Mouse (Mus musculus) NIH3T3 (cell line): ENCODE data around the gene Nln.

Experiments used
- DNase-seq: peaks from one replicate; pipeline ENCODE4 v3.0.0-alpha.2; 2012; ENCODE audit warnings: low read depth

The Nln gene

DNA sequence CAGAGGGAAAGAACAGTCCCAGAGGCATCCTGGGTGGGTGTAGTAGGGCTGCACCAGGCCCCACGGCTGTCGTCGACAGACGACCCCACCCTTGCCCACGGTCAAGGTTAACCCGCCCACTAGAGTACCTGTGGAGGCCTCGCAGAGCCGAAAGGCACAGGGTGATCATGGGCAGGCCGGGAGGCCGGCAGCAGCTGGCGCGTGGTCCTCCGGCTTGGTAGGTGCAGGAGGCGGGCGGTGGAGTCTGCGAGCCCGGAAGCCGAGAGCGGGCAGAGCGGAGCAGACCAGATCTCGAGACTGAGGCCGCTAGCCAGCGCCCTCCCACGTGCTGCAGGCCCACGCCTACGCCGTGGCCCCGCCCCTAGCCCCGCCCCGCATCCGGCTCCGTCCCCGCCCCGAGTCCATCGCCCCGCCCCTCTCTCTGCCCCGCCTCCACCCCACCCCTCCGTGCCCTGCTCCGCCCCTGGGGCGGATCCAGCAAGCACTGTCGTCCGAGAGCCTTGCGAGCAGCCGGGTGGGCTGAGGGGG lies at the start of gene Nln, which contains the start of gene Sgtb:
Gene Nln, minus strand, starts transcription at position 327 of the 528 bp plus-strand sequence.
Gene Sgtb, plus strand, starts transcription at position 454 of the 528 bp plus-strand sequence.
- peak; percentile 94 for DNase-seq

DNA sequence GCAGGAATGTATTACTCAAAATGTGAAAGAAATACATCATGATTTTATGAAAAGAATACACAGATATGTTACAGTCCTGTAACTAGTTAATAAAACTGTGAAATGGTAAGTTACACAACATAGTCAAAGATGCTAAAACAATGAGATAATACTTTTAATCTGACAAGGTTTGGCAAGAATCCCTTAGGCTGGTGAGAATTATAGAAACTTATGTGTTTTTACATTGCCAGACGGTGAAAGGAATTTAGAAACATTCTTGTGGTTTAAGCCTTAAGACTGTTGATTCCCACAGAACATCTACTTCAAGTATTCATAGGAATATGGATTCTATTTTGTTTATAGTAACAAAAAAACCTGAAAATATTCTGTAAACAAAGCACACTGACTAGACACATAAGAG lies 46.3 kb upstream of the Nln start:
- DNase-seq, result peak; percentile 62

DNA sequence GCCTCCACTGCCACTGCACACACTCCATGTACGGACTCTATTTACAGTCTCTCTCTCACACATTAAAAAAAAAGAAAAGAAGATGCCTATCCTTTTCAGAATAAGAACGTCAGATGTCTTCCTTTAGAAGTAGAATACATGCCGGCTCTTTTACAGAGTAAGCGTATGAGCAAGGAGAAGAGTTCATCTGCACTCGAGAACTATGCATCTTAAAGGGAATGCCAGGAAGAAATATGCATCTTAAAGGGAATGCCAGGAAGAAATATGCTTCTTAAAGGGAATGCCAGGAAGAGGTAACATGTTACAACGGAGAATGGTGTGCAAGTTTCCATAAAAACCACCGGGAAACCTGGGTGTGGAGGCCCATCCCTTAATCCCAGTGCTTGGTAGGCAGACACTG lies 45.7 kb upstream of the Nln start:
- DNase-seq, result no peak

DNA sequence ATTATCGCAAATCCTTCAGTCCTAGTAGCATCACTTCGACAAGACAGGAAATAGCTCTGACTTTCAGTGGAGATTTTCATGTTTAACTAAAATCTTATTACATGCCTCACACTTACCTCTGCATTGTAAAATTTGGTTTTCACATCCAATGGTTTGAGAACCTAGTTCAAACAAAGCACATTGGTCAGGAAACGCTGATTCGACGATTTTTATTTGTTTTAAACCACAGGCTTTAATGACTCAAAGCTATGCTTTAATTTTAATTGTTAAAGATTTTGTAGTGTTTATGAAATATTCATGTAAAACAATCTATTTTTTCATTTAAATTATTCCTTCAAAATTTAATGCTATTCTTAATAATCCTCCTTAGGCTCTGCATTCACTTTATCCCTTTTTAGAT lies 44.8 kb upstream of the Nln start:
- DNase-seq, result no peak

DNA sequence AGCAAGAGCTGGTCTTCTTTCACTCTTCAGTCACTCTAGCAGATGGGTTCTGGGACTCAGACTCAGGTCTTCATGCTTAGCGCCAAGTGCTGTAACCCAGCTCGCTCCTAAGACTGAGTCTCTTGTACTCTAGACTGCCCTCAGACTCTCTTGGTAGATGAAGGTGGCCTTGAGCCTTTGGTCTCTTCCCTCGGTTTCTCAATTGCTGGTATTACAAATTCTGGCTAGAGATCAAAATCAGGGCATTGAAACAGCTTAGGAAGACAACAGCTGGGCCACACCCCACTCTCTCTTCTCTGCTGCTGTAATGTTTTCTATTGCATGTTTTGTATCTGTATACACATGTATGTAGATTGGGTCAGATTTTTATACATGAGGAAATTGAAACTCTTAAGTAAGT lies 36.2 kb upstream of the Nln start:
- DNase-seq, result no peak

DNA sequence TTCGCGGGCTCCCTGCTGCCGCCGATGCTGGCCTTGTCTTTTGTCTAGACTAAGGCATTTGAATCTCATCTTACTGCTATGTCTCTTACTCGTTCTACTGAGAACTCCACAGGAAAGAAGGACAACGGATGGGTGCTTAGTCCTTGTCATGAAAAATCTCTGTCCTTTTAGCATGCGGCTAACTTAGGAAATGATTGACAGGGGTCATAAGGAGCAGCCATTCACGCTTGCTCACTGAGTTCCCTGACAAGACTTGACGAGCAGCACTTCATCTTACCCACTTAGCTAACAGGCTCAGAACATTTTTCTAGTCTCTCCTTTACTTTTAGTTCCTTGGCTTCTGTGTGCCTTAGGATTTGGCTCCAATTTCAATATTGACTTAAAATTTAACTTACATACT lies 35.5 kb upstream of the Nln start:
- no peak for DNase-seq

DNA sequence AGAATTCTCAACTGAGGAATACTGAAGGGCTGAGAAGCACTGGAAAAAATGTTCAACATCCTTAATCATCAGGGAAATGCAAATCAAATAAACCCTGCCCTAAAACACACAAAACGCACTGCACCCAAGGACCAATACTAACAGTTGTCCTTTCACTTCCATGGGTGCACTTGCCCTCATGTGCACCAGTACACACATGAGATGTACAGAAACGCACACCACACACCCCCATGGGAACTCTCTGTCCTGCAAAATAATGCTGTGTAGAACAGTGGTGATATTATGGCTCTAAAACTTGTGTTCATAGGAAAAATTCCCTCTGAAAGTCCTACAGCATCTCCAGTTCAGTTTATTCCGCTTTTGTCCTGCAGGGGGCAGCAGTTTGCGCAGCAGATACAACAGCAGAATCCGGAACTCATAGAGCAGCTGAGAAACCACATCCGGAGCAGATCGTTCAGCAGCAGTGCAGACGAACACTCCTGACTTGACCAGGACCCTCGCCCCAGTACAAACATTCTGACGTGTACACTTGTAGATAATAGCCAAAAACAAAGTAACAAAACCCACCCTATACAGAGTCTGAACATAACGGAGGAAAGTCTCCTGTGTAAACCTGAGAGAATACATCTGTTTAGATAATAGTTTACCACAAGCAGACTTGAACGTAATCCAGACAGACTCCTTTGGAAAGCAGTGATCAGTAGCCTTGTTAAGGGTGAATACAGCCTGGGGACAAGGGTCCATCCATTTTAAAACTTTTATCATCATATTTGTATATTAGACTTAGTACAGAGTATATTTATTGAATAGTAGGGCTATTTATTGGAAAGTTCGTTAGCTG lies 30.2 kb upstream of the Nln start:
- DNase-seq, result peak; percentile 83

DNA sequence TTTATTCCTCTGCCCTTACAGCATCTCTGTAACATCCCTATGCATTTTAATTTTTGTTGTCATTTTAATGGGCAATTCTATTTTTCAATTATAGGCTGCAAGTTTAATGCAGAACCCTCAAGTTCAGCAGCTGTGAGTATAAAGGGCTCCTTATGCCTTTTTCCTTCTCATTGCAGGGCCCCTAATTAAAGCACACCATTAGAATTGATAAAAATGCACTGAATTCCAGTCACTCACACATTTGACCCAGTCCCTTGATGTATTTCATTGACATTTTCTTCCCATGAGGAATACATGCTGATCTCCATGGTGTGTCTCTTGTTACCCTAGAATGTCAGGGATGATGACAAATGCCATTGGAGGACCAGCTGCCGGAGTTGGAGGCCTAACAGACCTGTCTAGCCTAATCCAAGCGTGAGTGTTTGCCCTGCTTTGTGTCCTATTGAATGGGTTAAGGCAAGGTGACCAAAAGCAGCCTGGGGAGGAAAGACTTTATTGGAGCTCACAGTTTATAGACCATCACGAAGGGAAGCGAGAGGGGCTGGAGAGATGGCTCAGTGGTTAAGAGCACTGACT lies 25.2 kb upstream of the Nln start:
- no peak for DNase-seq

DNA sequence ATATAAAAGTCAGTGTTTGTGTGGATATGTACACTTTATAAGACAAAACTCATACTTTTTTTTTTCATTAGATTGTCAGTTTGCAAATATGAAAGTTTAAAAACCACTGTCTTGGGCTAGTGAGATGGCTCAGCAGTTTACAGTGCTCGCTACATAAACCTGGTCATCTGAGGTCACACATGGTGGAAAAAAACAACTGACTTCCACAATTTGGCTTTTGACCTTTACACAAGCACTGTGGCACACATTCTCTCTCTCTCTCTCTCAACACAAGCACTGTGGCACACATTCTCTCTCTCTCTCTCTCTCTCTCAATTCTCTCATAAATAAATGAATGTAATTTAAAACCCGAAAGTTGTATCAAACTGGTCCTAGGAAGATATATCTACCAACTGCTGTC lies 23.1 kb upstream of the Nln start:
- DNase-seq, result no peak

DNA sequence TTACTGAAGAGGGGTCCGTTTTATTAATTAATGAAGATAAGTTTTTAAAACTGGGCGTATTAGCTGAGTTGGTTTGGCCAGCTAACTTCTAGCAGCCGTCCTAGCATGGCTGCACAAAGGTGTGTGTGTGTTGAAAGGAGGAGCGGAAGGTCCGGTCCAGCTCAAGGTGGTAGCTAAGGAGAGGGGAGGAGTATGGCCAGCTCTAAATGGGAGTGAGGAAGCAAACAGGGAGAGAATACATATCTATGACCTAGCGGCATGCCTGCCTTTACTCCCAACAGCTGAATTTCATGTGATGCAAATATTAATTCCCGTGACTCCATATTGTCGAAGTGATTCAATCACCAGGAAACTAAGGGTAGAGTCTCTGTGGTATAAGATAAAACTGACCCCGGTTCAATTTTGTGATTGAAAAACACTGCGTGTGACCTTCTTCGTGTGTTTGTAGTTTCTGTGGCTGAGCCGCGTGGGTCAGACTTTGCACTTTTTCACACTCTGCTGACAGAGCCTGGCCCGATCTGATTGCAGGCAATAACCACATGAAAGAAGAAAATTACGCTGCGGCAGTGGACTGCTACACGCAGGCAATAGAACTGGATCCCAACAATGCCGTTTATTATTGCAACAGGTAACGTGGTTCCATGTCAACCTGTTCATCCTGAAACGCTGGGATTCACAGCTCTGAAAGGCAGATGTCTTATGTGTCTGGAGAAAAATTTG lies 14.4 kb upstream of the Nln start:
- no peak for DNase-seq

DNA sequence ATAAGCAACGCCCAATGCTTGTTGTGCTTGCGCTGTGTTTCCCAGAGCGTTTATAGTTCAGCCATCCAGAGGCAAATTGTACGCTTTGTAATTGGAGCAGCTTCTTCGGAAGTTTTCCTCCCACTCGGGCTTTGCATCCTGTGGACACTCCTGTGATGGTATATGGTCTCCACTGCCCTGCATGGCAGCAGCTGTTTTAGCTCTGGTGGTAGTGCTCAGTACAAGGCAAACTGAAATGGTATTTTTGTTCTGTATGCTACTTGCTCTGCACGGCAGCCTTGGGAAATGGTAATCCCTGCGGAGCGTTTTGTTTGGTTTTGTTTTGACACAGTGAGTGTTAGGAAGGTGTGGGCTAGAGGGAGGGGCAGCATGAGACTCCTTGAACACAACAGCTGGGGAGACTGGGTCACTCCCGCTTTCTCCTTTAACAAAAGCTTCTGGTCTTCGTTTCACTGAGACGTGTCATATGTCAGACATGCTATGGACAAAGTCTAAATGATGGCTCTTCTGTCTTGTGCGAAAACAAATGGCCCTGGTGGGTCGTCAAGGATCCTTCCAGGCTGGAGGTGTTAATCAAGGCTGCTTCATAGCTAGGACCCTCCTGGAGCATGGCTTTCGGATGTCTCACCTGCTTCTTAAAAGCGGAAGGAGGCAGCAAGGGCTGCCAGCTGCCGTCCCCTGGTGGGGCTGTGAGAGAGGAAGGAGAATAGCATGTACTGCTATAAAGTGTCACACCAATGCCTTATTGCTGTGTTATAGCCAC lies 12.8 kb upstream of the Nln start:
- no peak for DNase-seq

DNA sequence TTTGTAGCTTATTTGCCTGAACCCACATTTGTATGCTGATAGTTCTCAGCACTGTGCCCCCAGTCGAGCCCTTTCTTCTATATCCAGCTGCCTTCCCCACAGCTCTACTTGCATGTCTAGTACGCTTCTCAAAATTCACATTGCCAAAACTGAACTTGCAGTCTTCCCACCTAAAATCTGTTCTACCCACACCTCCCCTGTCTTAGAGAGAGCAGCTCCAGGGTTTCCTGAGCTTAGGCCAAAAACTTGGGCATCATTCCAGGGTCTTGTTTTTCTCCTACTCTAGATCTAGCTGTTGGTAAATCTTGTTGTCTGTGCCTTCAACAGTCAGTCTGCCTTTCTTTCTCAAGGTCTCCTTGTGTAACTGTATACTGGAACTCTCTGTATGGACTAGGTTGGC lies 5.4 kb upstream of the Nln start:
- DNase-seq, result no peak

DNA sequence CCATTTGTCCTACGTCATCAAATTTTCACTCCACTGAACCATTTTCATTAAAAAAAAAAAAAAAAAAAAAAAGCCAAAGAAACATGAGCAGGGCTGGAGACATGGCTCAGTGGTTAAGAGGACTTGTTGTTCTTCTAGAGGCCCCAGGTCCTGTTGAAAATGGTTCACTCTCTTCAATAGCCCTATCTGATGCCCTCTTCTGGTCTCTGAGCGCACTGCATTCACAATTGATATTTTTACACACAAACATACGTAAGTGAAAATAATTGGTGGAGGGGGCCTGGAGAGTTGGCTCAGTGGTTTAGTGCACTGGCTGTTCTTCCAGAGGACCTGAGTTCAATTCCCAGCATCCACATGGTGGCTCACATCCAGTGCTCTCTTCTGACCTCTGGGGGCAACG lies 4.4 kb upstream of the Nln start:
- DNase-seq, result peak; percentile 7

DNA sequence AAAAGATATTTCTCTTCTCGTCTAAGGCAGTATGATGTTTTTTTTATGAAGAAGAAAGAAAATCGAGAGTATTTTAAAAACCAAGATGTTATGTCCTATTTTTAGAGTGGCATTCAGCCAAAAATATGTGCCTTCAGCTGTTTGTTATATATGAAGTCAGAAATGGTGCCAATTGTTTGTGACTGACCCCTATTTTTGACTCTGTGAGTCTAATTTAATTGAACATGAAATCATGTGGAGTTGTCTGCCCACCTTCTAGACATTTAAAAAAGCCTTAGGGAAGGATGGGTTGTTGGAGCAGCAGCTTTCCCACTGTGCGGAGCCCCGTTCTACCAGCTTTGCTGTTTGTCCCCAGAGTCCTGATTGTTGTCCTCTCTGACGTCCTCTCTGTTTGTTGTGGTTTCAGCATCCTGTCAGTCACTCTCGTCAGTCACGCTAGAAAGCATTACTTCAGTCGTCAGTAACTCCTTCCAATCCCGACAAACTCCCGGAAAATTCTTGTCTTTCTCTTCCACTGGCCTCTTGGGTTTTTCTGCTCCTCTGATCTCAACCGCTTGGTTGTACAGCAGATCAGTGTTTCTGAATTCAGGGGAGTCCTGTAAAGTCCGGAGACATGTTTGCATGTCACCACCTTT lies 3.0 kb upstream of the Nln start:
- DNase-seq, result no peak

DNA sequence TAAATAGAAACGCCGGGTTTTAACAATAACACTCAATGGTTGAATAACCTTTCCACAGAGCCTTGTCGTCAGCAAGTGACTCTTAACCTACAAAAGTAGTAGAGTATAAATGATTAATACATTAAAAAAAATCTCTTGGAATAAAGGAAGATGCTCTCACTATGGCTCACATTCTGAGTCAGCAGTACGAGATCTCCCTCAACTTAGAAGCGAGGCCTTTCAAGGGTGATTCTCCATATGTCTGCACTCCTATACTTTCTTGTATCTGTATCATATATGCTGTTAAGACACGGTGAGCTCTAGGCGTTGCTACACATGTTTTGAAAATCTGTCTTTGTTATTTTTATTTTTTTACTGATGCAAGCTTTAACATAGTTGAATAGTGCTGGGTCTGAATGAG lies 1.1 kb upstream of the Nln start:
- peak; percentile 19 for DNase-seq

DNA sequence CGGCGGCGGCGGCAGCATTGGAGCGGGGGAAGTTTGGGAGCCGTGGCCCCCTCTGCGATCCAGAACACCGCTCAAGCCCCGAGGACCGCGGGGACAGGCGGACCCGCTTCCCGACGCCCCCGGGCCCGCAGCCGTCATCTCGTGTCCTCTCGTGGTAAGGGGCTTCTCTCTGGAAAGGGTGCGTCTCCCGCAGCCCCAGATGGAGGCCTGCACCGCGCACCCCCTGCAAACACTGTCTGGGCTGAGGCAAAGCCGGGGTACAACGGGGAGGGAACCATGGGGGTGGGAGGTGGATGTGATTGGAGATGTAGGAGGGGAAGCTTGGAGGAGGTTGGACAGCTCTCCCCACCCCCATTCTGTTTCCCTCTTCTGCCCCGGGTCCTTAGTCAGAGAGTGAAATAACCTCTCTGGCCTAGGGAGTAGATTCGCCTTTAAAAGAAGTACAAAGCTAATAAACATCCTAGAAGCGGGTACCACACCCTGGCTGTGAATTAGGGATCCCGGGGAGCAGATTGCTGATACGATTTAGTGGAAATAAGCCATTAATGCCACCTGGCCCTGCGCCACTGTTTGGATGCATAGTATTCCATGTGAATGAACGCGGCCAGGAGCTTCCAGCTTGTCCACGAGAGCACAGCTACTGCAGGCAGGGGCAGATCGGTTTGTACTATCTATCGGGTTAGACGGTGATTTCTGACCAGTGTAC lies 555 bp upstream of the Nln start:
- DNase-seq, result peak; percentile 64

DNA sequence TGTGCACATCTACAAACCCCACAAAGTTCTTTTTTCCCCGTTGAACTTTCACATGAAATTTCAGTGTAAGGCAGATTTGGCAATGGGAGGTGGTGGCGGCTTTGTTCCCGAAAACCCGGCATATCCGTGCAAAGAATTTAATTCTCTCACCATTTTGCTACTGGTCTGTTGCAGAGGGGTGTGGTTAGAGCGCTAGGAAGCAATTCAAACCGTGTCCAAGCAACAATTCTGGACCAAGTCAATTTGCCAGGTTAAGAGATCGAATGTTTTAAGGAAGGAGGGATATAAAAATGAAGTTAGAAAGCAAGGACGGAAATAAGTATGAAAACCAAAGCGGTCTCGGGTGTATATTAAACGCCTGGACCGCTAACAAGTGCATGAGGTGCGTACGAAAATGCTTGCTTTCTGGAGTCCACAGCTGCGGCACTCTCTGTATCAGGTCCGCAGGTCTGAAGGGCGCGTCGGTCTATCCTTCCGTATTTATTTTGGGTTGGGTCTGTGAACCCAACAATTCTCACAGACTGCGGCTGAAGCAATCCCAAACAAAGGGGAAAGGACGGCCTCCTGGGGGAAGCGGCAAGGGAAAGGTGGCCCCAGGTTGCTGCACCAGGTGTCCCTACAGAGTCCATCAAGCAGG lies 645 bp downstream of the Nln start:
- DNase-seq, result peak; percentile 35

DNA sequence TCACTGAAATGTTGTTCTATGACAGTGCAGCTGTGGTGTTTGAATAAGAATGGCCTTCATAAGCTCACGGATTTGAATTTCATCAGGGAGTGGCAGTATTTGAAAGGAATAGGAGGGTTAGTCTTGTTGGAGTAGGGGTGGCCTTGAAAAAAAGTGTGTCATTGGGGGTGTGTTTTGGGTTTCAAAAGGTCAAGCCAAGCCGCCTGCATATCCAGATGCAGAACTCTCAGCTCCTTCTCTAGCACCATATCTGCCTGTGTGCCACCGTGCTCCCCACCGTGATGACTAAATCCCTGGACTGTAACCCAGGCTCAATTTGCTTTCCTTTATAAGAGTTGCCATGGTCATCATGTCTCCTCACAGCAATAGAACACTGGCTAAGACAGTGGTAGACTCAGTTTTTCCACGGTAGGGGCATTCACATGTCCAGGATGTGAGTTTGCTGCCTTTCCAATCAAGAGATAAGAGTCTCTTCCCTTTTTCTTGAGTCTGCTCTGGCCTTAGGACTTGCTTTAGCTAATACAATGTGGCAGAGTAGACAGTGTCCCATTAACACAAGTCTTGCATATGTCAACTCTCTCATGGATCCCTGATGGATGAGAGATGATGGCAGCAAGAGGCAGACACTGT lies 7.7 kb downstream of the Nln start:
- DNase-seq, result no peak

DNA sequence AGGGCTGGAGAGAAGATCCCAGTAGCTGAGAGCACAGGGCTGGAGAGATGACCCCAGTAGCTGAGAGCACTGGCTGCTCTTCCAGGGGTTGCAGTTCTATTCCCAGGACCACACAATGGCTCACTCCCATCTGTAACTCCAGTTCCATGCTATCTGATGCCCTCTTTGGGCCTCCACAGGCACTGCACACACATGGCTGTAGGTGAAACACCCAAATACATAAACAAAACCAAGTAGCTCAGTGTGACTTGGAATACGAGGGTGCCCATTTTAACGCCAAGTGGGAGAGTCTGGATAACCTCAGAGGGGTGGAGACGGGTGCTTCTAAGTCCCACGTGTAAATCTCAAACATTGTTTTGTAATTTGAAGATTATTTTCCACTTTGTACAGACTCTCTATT lies 9.0 kb downstream of the Nln start:
- DNase-seq, result no peak

DNA sequence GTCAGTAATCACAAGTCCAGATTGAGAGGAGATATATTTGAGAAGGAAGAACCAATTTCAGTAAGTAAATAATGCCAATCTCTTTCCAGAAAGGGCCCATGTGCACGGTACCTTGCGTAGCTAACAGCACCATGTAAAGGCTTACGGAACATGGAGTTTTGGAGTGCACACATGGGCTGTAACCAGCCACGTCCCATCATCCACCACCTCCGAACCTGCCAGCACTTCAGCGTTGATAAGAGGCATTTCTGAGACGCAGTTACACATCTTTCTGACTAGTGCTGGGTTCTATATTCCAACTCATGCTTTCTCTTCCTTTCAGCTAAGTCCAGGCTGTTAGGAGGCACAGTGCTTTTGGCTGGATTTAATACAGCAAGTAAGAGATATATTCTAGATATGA lies 12.2 kb downstream of the Nln start:
- no peak for DNase-seq
